Mouse (Mus musculus) embryonic facial prominence, embryonic 13.5 days (tissue): ENCODE data around the gene Cst9. TPM values are rescaled to one million over a fixed set of nuclear protein-coding genes. Genes with fewer than 3 reads are reported as not detected.

ENCODE experiments used
- ATAC-seq: fragments of 200-750 bp; cut with Nextera tagmentation; 2 replicates; pipeline ENCODE4 v1.8.0; 2017; ENCODE audit warnings: low read depth; ENCODE audit not compliant: insufficient number of reproducible peaks, insufficient read depth, low FRiP score, low TSS enrichment
- H3K27ac ChIP-seq: fragments of 300-500 bp; sonication (generic); 2 replicates; pipeline ENCODE4 v1.5.1; 2015; ENCODE audit warnings: moderate library complexity, mild to moderate bottlenecking, inconsistent platforms
- H3K27me3 ChIP-seq: fragments of 300-500 bp; sonication (generic); 2 replicates; pipeline ENCODE4 v1.6.1; 2015; ENCODE audit warnings: mild to moderate bottlenecking, inconsistent platforms
- H3K36me3 ChIP-seq: fragments of 300-500 bp; sonication (generic); 2 replicates; pipeline ENCODE4 v1.6.1; 2015; ENCODE audit warnings: mild to moderate bottlenecking, inconsistent platforms
- H3K4me1 ChIP-seq: fragments of 300-500 bp; sonication (generic); 2 replicates; pipeline ENCODE4 v1.6.1; 2015; ENCODE audit warnings: inconsistent platforms
- H3K4me2 ChIP-seq: fragments of 300-500 bp; sonication (generic); 2 replicates; pipeline ENCODE4 v1.6.1; 2015; ENCODE audit warnings: moderate library complexity, mild to moderate bottlenecking, inconsistent platforms
- H3K4me3 ChIP-seq: fragments of 300-500 bp; sonication (generic); 2 replicates; pipeline ENCODE4 v1.5.1; 2015; ENCODE audit warnings: mild to moderate bottlenecking, inconsistent platforms
- H3K9ac ChIP-seq: fragments of 300-500 bp; sonication (generic); 2 replicates; pipeline ENCODE4 v1.6.1; 2015; ENCODE audit warnings: mild to moderate bottlenecking, inconsistent platforms
- H3K9me3 ChIP-seq: fragments of 300-500 bp; sonication (generic); 2 replicates; pipeline ENCODE4 v1.6.1; 2016; ENCODE audit warnings: inconsistent platforms
- WGBS: fragments of 180-500 bp; shearing (Covaris S2); methylation state at CpG from one replicate; pipeline ENCODE4 v1.1.7; 2015; ENCODE audit warnings: mixed read lengths; 5-methylcytosine and 5-hydroxymethylcytosine counted together
- polyA plus RNA-seq: library from polyadenylated mRNA; unstranded; fragments of >200 nt; fragmentation: Nextera tagmentation; extraction: Ambion mirVana; gene quantifications from 2 replicates; pipeline ENCODE4 v1.2.1, GENCODE M21; 2015

Cst9 gene
- polyA plus RNA-seq = not detected in 2 replicates

DNA sequence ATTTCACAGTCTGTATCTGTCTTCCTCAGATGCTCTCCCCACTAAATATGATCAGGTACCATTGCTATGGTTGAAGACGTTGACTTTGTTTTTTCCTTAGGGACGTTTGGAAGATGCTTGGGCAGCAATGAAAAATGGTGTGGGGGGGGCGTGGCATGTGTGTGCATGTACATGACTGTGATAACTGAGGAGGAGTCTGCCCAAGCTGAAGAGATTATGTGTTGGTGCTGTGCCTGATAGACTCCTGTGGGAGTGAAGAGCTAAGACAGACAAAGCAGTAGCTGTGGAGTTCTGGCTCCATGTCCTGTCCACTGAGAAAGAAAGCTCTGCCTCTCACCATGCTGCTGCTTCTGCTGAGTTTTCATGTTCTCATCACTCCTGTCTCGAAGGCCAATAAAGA is at the start of gene Cst9:
Gene Cst9 (plus strand): TSS at position 236 of the 400 bp plus-strand sequence.
- Histone ChIP-seq H3K4me1 (no peaks in the 10 kb centered on the region), H3K9ac (no peak within 1 kb of the TSS), H3K9me3 (no peaks in the 10 kb centered on the region), H3K27ac (no peak within 1 kb of the TSS), H3K4me3 (no peak within 1 kb of the TSS), H3K27me3 (no peaks in the 10 kb centered on the region), H3K36me3 (no peaks in the 10 kb centered on the region), H3K4me2 (no peak within 1 kb of the TSS)
- ATAC-seq = no peak
- 61% methylated on average over 4 of the region's 4 CpGs for WGBS

GRCm38 (mm10) chr2:148789142-148789541 is 45.8 kb upstream of the Cst9 start, which contains the start of gene Cst12:
Gene Cst12, plus strand, starts transcription at chr2:148789361.
- ATAC-seq = no peak
- H3K9ac ChIP-seq = no peak within 1 kb of the TSS
- no peaks in the 10 kb centered on the region for H3K27me3 ChIP-seq
- no peak within 1 kb of the TSS for H3K27ac ChIP-seq
- no peak within 1 kb of the TSS for H3K4me2 ChIP-seq
- WGBS = 92% methylated on average over 6 of the region's 6 CpGs
- no peaks in the 10 kb centered on the region for H3K36me3 ChIP-seq
- no peaks in the 10 kb centered on the region for H3K4me1 ChIP-seq
- H3K9me3 ChIP-seq = no peaks in the 10 kb centered on the region
- no peak within 1 kb of the TSS for H3K4me3 ChIP-seq

GRCm38 (mm10) chr2:148798485-148798884 is 36.5 kb upstream of the Cst9 start, which contains the start of gene Cst8:
Gene Cst8, plus strand, starts transcription at chr2:148798785.
- no peak for ATAC-seq
- Histone ChIP-seq H3K27me3 (no peaks in the 10 kb centered on the region), H3K4me3 (no peak within 1 kb of the TSS), H3K27ac (no peak within 1 kb of the TSS), H3K4me2 (no peak within 1 kb of the TSS), H3K36me3 (no peaks in the 10 kb centered on the region), H3K9me3 (no peaks in the 10 kb centered on the region), H3K4me1 (no peaks in the 10 kb centered on the region), H3K9ac (no peak within 1 kb of the TSS)
- WGBS = 92% methylated on average over 1 of the region's 1 CpGs

DNA sequence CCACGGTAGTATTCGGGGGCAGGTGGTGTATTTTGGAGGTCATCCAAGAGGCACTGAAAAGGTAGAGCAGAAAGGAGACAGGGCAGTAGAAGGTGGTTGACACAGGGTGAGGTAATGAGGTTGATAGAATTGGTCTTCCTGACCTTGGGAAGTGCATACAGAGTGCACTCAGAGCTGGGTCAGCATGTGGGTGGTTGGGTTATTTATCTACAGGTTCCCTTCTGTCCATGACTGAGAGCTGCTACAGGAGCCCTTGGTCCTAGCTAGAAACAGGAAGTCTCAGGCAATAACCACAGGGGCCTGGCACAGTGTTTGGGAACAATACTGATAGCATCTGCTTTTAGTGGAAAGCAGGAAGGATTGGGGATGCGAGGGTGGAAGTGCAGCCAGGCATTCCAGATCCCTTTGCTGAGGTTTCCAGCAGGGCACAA is 33.4 kb upstream of the Cst9 start:
- Histone ChIP-seq H3K9ac (no peak overlapping the region), H3K36me3 (no peaks in the 10 kb centered on the region), H3K4me3 (no peak overlapping the region), H3K27ac (no peak overlapping the region), H3K27me3 (no peaks in the 10 kb centered on the region), H3K9me3 (no peaks in the 10 kb centered on the region), H3K4me1 (no peaks in the 10 kb centered on the region), H3K4me2 (no peak overlapping the region)
- ATAC-seq = no peak
- WGBS = 55% methylated on average over 3 of the region's 3 CpGs

GRCm38 (mm10) chr2:148806696-148807095 is 28.3 kb upstream of the Cst9 start:
- WGBS = 82% methylated on average over 6 of the region's 6 CpGs
- no peak for ATAC-seq

DNA sequence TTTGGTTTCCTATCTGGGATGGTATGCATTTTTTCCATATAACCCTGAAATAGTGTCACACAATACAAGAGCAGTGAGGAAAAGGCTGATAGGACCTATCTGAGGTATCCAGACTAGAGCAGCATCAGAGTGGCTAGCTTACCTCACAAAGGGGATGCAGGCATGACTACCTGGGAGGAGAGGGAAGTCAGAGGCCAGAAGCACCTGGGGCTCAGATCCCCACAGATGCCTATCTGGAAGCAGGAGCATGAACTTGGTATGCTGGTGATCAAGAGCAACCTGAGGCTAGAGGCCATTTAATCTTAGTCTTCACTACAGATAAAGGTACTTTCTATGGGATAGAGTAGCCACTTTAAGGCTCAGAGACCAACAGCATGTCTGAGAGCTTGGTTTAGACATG is 15.0 kb upstream of the Cst9 start, which contains the start of gene Cst13:
Gene Cst13 (plus strand): TSS at position 173 of the 400 bp plus-strand sequence.
- Histone ChIP-seq H3K4me1 (no peaks in the 10 kb centered on the region), H3K9me3 (no peaks in the 10 kb centered on the region), H3K4me2 (no peak within 1 kb of the TSS), H3K4me3 (no peak within 1 kb of the TSS), H3K27me3 (no peaks in the 10 kb centered on the region), H3K27ac (no peak within 1 kb of the TSS), H3K9ac (no peak within 1 kb of the TSS), H3K36me3 (no peaks in the 10 kb centered on the region)
- ATAC-seq = no peak

More at GRCm38 (mm10) chr2:148806696-148807095, 28.3 kb upstream of the Cst9 start:
- Histone ChIP-seq H3K4me1 (no peaks in the 10 kb centered on the region), H3K27me3 (no peaks in the 10 kb centered on the region), H3K4me2 (no peak overlapping the region), H3K27ac (no peak overlapping the region), H3K9ac (no peak overlapping the region), H3K4me3 (no peak overlapping the region), H3K36me3 (no peaks in the 10 kb centered on the region), H3K9me3 (no peaks in the 10 kb centered on the region)

DNA sequence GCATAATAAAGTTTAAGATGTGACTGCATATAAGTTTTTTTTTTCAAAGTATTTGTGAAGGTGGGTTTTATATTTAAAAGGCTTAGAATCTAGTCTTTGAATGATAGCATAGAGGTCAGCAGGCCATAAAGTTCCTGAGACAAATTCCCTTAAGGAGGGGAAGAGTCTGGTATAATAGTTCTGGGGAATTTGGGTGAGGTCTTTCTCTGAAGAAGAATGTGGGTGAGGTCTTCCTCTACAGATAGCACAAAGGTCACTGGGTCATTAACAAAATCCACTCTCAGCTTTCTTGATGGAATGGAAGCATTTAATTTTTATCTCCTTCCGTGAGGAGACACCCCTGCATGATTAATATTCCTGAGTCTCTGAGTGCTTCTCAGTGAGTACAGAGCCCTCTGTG is 9.0 kb upstream of the Cst9 start:
- H3K9ac ChIP-seq = no peak overlapping the region
- no peaks in the 10 kb centered on the region for H3K9me3 ChIP-seq
- no peak overlapping the region for H3K4me2 ChIP-seq
- ATAC-seq = no peak
- 73% methylated on average over 1 of the region's 1 CpGs for WGBS
- H3K27ac ChIP-seq = no peak overlapping the region
- H3K36me3 ChIP-seq = no peaks in the 10 kb centered on the region
- no peaks in the 10 kb centered on the region for H3K4me1 ChIP-seq
- H3K27me3 ChIP-seq = no peaks in the 10 kb centered on the region
- H3K4me3 ChIP-seq = no peak overlapping the region

GRCm38 (mm10) chr2:148838075-148838777 is 3.3 kb downstream of the Cst9 start:
- H3K4me1 ChIP-seq = no peaks in the 10 kb centered on the region
- no peak overlapping the region for H3K27ac ChIP-seq
- H3K4me2 ChIP-seq = no peak overlapping the region
- WGBS = 85% methylated on average over 5 of the region's 5 CpGs
- no peaks in the 10 kb centered on the region for H3K36me3 ChIP-seq
- no peak overlapping the region for H3K4me3 ChIP-seq
- no peaks in the 10 kb centered on the region for H3K9me3 ChIP-seq
- no peak overlapping the region for H3K9ac ChIP-seq
- no peak for ATAC-seq
- H3K27me3 ChIP-seq = no peaks in the 10 kb centered on the region

GRCm38 (mm10) chr2:148839224-148839623 is 4.3 kb downstream of the Cst9 start:
- Histone ChIP-seq H3K4me1 (no peaks in the 10 kb centered on the region), H3K27ac (no peak overlapping the region), H3K9ac (no peak overlapping the region), H3K36me3 (no peaks in the 10 kb centered on the region), H3K4me2 (no peak overlapping the region), H3K27me3 (no peaks in the 10 kb centered on the region), H3K9me3 (no peaks in the 10 kb centered on the region), H3K4me3 (no peak overlapping the region)
- 87% methylated on average over 2 of the region's 2 CpGs for WGBS
- ATAC-seq = no peak

GRCm38 (mm10) chr2:148851116-148851906 is 16.4 kb downstream of the Cst9 start:
- no peaks in the 10 kb centered on the region for H3K36me3 ChIP-seq
- ATAC-seq = peak; percentile 32; the same call in 1 of the 2 replicates
- H3K27ac ChIP-seq = no peak overlapping the region
- H3K4me2 ChIP-seq = no peak overlapping the region
- H3K27me3 ChIP-seq = no peaks in the 10 kb centered on the region
- no peak overlapping the region for H3K4me3 ChIP-seq
- no peak overlapping the region for H3K9ac ChIP-seq
- H3K4me1 ChIP-seq = no peaks in the 10 kb centered on the region
- WGBS = 43% methylated on average over 8 of the region's 8 CpGs
- H3K9me3 ChIP-seq = no peaks in the 10 kb centered on the region

- H3K9ac ChIP-seq = no peak overlapping the region
- no peaks in the 10 kb centered on the region for H3K9me3 ChIP-seq
- no peak overlapping the region for H3K4me2 ChIP-seq
- no peak for ATAC-seq
- no peak overlapping the region for H3K4me3 ChIP-seq
- no peaks in the 10 kb centered on the region for H3K4me1 ChIP-seq
- 74% methylated on average over 8 of the region's 8 CpGs for WGBS
- H3K27me3 ChIP-seq = no peaks in the 10 kb centered on the region
- no peaks in the 10 kb centered on the region for H3K36me3 ChIP-seq
- H3K27ac ChIP-seq = no peak overlapping the region
Measured at GRCm38 (mm10) chr2:148856630-148857400, 21.9 kb downstream of the Cst9 start.
